Mouse (Mus musculus) brain, adult 2 months (tissue): ENCODE measurements around the gene Heatr6.

Experiments used
- DNase-seq: peaks from one replicate; pipeline ENCODE4 v3.0.0; 2011; ENCODE audit warnings: low read depth, low spot score

The Heatr6 gene

GRCm38 (mm10) chr11:83747376-83748265, 5.9 kb upstream of the Heatr6 start:
- no peak for DNase-seq

GRCm38 (mm10) chr11:83754227-83754626, 731 bp downstream of the Heatr6 start:
- DNase-seq, result no peak

GRCm38 (mm10) chr11:83767306-83767705, 13.8 kb downstream of the Heatr6 start:
- no peak for DNase-seq

- no peak for DNase-seq
Observed at GRCm38 (mm10) chr11:83768976-83769375, 15.5 kb downstream of the Heatr6 start.

GRCm38 (mm10) chr11:83771014-83771413, 17.5 kb downstream of the Heatr6 start:
- DNase-seq, result no peak

GRCm38 (mm10) chr11:83772341-83772740, 18.8 kb downstream of the Heatr6 start:
- no peak for DNase-seq

- DNase-seq, result no peak
Observed at GRCm38 (mm10) chr11:83773691-83774090, 20.2 kb downstream of the Heatr6 start.

GRCm38 (mm10) chr11:83774324-83774723, 20.8 kb downstream of the Heatr6 start:
- no peak for DNase-seq

- DNase-seq, result no peak
Observed at GRCm38 (mm10) chr11:83776798-83777197, 23.3 kb downstream of the Heatr6 start.

GRCm38 (mm10) chr11:83783931-83784600, 30.6 kb downstream of the Heatr6 start:
- DNase-seq, result peak; percentile 27

GRCm38 (mm10) chr11:83784661-83785060, 31.2 kb downstream of the Heatr6 start:
- no peak for DNase-seq

GRCm38 (mm10) chr11:83785366-83785765, 31.9 kb downstream of the Heatr6 start:
- peak; percentile 75 for DNase-seq

GRCm38 (mm10) chr11:83786835-83787234, 33.3 kb downstream of the Heatr6 start:
- no peak for DNase-seq

- no peak for DNase-seq
Observed at GRCm38 (mm10) chr11:83787401-83788021, 34.0 kb downstream of the Heatr6 start.

GRCm38 (mm10) chr11:83788331-83788730, 34.8 kb downstream of the Heatr6 start:
- no peak for DNase-seq

GRCm38 (mm10) chr11:83789259-83789658, 35.8 kb downstream of the Heatr6 start:
- peak; percentile 55 for DNase-seq

- no peak for DNase-seq
Observed at GRCm38 (mm10) chr11:83791133-83791532, 37.6 kb downstream of the Heatr6 start.

- no peak for DNase-seq
Observed at GRCm38 (mm10) chr11:83792316-83792914, 38.9 kb downstream of the Heatr6 start.

GRCm38 (mm10) chr11:83793264-83793663, 39.8 kb downstream of the Heatr6 start:
- no peak for DNase-seq

GRCm38 (mm10) chr11:83796112-83796511, 42.6 kb downstream of the Heatr6 start:
- peak; percentile 16 for DNase-seq

- DNase-seq, result no peak
Observed at GRCm38 (mm10) chr11:83796980-83797608, 43.6 kb downstream of the Heatr6 start.
